Mouse (Mus musculus) natural killer cell, adult 2 months (primary cell): ENCODE results near the gene Mef2c.
A peak's percentile ranks its signal among the peaks of the same experiment; 100 is the strongest.

Experiments
- DNase-seq, 2 experiments: peaks; one replicate each; pipeline ENCODE4 v3.0.0; 2022; ENCODE audit warnings: low spot score in 2 of 2

The Mef2c gene

DNA sequence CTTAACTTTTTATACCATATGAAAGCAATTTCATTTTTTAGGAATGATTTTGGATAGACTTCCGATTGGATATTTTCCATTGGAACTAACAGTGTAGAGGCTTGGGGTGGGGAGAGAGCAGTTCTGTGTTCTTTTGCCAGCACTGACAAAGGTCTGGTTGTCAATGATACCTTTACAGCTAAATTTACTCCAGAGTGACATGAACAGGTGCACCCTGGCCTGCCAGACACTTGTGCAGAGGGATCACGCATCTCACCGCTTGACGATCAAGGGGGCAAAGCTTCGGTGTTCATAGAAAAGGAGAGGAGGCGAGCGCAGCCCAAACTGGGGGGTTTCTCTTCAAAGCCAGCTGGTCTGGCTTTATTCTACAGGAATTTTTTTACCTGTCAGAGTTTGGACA lies at the start of gene Mef2c:
Gene Mef2c (plus strand): TSS at position 116 of the 400 bp plus-strand sequence.
- no peak for DNase-seq

DNA sequence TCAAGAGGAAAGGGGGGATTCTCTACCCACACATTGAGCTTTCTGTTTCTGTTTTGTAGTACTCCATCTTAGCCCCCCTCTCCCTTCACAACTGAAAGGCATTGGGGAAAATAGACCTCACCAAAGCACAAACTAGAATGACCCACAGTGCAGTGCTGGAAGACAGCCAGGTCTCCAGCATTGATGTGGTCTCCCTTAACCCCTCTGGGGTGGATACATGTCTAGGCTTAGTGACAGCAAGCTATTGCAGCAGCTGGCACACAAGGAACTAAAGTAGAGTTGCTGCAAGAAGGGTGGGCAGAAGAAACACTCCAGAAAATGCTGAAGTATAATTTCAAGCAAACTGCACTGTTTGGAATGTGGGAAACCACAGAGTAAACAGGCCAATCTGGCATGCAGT lies 45.1 kb upstream of the Mef2c start:
- no peak for DNase-seq

DNA sequence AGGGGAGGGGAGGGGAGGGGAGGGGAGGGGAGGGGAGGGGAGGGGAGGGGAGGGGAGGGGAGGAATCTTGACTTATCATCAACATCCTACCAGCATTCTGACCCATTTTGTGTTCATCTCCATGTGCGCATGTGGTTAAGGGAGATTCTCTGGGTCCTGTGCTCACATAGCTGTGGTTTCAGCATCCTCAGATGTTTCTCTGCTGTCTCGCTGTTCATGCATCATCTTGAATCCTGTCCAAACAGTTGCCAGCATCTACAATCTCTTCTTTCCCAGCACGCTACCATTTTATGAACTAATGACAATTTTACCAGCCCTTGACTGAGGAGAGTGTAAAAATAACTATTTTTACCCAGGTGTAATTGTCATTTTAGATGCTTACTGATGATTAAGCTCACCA lies 44.2 kb upstream of the Mef2c start:
- no peak for DNase-seq

DNA sequence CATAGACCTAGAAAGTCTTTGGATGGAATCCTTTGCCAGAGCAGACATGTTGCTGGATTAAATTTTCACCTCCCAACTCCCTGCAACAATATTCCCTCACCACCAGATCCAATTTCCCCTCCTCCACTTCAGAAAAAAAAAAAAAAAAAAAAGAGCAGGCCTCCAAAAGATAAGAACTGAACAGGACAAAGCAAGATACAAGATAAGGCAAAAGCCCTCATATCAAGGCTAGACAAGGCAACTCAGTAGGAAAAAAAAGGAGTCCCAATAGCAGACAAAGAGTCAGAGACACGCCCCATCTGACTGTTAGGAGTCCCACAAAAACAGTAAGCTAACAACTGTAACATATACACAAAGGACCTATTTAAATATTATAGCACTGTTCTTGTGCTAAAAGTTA lies 43.2 kb upstream of the Mef2c start:
- no peak for DNase-seq

DNA sequence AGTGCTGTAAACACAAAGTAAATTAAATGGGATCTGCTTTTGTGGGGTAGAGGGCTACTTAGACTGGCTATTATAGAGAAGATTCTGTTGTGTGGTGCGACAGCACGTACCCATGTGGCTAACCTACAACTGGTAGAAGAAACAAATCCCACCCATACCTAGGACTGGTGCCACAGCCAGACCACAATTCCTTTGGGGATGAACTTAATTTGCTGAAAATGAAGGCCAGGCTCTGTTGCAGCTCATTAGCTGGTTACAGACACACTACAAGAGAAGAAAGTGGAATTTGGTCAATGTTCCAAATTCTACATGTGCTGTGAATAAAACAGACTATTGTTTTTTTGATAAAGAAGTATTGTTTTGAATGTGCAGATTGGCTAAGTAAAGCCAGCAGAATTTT lies 42.3 kb upstream of the Mef2c start:
- no peak for DNase-seq

DNA sequence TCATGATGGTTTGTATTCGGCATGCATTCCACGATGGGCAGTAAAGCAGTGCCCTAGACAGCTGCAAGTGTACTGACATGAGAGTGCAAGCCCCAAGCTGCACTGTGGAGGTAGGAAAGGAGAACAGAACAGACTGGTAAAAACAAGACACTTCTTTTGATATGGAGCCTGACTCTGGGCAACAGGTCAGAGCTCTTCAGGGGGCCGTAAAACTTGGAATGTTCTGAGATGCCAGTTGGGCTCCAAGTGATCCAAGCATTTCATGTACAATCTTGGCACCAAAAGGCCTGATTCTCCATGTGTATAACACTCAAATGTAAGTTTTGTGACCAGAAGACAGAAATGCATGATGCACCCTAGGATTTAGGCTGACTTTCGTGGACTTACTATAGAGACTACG lies 37.1 kb upstream of the Mef2c start:
- no peak for DNase-seq

DNA sequence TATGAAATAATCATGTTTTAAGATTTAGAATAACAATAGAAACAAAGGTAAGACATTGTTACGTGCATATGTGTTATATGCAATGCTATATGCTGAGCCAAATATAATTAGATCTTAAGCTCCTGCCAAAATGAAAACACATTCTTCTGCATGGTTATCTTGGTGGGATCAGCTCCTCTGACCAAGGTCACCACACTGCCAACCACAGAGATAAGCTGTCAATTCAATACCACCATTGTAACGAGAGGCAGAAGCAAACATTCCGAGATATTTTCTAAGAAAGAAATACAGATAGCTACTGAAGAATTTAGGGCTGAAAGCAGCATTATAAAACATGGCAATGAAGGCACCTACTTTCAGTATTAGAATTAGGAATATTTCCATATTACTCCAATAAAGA lies 35.0 kb upstream of the Mef2c start:
- no peak for DNase-seq

DNA sequence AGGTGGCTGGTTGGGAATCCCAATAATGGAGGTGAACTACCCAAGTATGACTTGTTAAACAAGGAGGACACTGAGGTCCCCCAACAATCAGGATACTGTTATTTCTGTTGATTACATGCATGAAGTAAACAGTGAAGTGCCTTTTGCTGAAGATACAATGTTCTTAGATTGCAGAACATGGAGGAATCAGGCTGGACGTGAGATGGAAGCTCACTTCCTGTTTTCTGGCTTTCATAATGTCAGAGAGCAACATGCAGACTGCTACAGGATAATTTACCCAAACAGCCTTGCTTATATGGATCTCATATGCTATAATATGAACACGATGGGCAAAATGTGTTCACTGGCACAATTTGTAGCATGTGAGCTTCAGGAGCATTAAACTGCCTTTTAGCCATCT lies 30.1 kb upstream of the Mef2c start:
- DNase-seq: no peak

DNA sequence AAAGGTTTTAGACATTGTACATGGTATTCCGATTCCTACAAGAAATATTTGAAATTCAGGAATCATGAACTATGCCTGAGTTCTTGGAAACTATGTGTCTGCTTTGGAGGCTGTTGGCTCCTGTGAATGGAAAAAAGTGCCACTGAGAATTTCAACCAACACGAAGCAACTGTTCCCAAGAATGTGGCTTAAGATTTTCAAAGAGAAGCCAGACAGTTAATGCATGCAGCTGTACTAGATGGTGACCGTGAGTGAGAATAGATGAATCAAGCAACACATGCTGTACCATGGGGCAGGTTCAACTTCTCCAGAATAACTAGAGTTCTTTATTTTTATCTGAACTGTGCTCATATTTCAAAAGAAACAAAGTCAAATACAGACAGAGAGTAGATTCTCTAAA lies 23.4 kb upstream of the Mef2c start:
- DNase-seq: no peak

DNA sequence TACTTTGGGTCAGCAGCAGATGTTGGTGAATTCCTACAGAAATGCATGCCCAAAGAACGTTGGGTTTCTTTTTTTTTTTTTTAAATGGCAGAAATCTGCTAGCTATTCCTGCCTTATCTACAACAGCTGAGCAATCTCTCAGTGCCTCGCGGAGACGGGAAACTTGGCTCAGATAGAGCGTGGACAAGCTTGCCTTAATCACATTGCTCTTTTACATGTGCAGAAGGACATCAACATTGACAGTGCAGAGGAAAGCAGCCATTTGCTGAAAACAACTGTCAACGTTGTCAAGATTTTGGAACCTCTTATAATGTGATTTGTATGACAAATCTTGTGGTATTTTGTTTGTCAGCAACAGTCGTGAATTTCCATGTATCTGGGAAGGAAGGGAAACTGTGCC lies 22.5 kb upstream of the Mef2c start:
- no peak for DNase-seq

DNA sequence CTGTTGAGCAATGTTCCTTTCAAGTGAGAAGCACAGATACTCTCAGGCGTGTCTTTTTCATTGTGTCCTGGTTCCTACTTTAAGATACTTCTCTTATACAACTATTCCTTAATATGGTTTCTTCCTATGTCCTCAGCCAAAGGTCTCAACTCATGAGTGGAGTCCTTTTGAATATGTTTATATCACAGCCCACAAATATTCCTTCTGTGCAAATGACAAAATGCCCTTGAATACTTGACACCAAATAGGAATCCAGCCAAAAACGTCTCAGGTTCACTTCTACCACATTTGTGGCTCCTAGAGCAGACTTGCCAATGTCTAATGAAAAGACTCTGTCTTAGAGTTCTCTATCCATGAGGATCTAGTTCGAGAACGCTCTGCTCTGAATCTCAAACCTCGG lies 21.7 kb upstream of the Mef2c start:
- DNase-seq: no peak

DNA sequence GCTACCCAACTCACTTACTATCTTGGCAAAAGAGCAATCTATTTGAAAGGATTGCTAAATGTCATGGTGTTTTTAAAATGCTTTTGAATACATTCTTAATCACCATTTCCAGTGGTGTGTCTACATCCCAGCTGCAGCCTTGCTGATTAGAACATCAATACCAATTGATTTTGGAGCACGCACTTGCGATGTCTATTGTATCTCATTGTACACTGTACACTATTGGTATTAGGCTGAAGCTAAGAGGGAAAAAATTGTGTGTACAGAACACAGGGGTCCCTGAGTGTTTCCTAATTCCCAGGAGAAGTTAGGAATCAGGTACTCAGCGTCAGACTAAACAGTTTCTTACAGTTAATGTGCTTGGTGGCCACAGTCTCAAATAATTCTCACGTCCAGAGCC lies 19.6 kb upstream of the Mef2c start:
- DNase-seq: no peak

DNA sequence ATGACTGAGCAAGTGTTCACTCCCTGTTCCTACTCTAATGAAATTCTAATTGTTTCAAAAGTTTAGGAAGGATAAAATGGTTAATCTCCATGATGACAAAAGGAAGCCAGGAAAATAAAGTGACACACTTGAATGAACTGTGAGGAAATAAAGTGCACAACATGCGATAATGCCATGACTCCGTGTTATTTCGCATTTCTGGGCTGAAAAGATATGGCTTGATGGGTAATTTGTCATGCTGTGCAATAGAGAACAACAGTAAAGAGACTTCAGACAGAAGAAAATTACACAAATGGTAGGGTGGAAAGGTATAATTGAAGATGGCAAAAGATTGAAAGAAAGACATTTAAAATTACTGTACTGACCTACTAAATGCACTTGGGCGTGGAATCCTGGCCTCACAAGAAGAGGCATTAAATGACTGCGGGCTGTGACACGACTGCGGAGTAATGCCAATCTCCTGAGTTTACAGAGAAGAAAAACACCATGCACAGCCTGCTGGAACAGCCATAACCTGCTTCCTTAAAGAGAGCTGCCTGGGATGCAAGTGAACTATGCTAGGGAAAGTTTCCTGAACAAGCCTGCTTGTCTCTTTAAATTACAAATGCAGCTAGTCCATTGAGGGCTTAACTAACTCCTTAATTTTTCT lies 19.0 kb upstream of the Mef2c start:
- DNase-seq: no peak

DNA sequence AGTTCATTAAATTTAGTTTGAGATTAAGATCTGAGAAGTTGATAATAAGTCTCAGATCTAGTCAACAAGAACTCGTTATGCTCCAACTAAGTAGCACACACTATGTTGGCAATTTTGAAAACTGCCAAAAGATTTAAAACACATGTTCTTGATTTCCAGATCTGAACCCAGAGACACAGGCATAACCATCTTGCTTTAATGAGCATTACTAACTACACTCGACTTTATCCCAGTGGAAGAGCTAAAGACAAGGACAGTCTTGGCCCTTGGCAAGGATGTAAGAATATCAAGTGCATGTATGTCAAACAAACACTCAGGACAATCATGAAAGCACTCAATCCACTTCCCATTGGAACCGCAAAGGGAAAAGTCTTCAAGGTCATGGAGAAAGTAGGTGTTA lies 11.8 kb upstream of the Mef2c start:
- no peak for DNase-seq

DNA sequence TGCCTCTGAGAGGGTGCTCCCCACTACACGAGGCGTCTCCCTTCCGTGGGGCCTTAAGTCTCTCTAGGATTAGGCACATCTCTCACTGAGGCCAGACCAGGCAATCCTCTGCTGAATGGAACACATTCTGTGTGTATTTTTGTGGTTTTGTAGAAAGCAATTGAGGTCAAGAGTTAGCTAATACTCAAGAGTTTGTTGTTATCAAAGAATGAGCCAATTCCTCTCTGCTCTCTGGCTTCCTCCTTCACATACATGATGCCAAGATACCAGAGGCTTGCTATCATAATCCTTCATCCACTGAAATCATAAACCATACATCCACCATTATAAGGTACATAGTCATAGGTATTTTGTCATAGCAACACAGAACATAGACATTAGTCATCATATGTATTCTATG lies 6.1 kb upstream of the Mef2c start:
- no peak for DNase-seq

DNA sequence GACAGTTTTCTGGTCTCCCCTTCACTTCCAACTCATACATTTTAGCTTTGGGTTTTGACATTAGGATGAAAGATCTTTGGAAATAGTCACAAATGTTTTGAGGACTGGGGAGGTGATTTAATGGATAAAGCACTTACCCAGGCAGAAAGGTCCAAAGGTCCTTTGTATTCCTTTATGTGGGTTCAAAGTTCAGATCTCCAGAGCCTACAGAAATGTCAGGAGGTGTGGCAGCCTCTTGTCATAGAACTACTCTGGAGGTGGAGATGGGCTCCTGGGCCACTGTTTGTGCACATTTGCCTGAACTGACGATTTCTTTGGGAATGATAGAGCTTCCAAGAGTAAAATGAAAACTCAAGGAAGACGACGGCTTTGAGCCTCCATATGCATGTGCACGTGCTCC lies 4.3 kb upstream of the Mef2c start:
- no peak for DNase-seq

DNA sequence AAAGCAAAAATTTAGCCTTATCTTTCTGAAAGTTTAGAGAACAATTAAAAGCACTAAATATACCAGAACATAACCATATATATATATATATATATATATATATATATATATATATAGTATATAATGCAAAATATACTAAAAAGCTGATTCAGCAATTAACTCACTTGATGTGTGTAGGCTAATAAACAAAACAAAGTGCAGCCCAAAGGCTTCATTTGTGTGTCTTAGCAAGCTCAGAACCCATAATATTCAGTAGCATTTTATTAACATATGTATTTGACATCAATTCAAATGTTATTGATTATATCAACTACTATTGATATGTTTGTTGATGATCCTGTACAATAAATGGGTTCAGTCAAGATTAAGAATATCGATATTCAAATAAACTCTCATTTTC lies 3.9 kb downstream of the Mef2c start:
- no peak for DNase-seq

DNA sequence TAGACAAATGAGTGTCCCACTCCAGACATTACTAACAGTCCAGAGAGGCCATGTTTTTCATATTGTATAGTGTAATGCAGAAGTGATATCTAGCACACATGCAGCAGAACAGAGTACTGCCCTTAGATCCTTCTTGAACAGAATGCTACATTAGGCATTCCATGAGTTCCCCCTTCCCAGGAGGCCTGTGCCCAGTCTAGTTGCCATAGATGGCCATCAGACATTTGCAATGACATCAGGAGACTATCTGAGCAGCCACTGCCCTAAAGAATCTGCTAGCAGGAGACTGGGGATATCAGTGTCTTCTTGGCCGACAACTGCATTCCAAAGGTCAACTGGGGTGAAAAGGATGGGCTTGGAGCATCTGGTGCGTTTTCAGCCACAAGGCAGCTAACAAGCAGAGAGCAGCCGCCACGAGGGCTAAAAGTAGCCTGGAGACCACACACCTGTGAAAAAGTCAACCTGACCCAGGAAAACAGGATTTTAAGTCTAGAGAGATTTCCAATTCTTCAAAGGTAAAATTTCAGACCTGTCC lies 11.2 kb downstream of the Mef2c start:
- DNase-seq: no peak

DNA sequence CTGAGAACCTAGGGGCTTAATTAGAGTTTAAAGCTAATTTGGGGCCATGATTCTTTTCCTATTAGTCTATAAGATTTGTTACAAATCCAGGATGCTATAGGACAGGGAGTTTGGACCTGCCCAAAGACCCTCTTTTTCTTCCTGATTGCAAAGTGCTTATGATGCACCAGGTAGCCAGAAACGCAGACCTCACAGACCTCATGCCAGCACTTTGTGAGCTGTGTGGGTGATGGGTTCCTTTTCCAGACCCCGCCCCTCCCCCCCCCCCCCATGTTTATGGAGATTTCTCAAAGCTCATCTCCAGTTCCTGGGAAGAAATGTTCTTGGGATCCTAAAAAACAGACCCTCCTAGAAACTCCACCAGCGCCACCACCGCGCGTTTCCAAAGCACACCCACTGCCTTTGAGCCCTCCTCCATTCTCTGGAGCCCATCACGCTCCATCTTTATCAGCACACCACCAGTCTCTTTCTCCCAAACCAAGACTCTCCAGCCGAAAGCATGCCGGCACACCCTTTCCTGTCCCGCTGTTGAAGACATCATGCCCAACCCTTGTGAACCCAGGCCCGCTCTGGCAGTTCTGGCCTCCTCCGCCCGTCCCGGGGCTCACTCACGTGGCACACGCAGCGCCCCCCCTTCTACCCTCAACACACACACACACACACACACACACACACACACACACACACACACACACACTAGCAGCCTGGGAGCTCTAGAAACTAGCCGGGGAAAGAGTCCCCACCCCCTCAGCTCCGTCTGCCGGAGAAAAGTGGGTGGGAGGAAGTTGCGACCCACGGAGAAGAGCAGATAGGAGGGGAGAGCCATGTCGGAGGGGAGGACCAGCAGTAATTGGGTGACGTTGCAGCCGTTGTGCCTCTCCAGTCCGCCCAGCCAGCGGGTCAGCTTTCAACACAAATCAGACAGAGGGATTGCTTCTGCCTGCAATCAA lies 14.1 kb downstream of the Mef2c start:
- DNase-seq: peak in 1 of 2 experiments; percentile 54

DNA sequence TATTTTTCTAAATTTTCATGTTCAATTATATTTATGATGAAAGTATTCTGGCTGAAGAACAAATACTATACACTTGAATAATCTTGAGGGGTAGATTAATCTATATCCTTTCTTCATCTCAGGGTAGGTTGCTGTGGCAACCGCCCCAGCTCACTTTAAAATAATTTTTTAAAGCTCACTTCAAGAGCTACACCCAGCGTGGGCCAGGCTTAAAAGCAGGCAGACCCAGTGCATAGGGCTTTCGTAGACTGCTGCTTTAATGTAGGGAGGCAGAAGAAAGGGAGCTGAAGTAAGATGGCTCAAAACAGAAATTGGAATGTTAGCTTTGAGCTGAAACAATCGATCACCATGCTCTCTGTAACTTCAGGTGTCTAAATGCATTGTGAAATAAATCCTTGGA lies 17.0 kb downstream of the Mef2c start:
- DNase-seq: no peak

DNA sequence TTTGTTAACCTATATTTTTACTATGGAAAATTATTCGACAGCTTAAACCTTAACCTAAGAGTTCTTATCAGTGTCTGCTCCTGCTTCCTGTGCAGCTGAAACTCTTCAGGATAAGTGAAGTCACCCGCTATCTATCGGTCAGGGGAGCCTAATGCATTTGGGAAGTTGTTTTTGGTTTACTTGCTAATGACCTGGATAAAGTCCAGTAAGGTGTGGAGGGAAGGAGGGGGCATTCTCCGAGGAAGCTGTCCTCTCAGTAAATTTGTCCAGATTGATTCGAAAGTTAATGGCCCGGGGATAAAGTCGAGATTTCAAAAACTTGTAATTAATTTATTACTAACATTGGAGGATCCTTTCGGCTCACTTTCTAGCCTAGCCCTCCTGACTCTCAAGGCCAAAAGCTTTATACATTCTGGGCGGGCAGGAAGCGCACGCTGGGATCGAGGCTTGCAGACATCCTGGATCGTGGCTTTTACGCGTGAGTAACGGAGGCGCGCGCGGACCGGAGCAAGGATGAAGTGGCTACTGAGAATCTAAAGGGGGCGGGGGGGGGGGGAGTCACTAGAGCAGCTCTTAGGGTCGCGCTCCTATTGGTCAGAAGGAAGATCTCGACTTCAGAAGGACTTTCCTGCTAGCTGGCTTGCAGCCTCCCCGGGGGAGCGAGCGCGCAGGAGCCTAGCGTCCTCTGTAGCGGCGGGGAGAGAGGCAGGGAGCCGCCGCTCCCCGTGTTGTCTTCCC lies 19.6 kb downstream of the Mef2c start:
- peak in 1 of 2 experiments; percentile 36 for DNase-seq

DNA sequence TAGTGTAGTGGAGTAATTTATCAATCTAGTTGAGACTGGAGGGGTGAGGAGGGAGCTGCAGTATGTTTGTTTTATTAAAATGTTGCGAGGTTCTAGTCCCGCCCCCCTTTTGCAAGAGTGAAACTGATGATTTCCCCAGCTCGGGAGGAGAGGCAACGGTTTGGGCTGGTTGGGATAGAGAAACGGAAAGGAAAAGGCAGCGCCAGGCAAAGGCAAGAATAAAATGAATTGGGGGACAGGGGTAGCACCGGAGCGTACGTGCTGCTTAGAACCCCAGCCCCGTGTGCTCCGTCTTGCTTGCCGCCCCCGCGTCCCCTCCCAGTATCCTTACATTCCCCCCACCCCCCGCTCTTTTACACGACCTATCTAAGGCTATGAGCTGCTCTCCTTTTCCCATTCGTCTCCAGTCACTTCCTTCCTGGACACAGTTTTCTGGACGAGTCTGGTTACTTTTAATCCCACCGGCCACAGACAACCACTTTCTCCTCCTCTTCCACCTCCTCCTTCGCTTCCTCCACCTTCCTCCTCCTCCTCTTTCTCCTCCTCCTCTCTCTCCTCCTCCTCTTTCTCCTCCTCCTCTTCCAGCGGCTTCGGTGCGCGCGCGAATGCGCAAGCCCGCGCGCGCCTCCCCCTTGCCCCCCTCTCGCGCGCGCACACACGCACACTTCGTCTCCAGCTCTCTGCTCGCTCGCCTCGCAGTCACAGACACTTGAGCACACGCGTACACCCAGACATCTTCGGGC lies 20.5 kb downstream of the Mef2c start:
- DNase-seq: peak in 1 of 2 experiments; percentile 45
